Mouse (Mus musculus) hindbrain, embryonic 13.5 days (tissue): ENCODE results near the gene Zbtb42. TPM values are rescaled to one million over a fixed set of nuclear protein-coding genes. Genes with fewer than 3 reads are reported as not detected.

Source experiments
- ATAC-seq: fragments of 200-750 bp; cut with Nextera tagmentation; 2 replicates; pipeline ENCODE4 v1.8.0; 2017; ENCODE audit warnings: moderate TSS enrichment; ENCODE audit not compliant: low FRiP score
- H3K27ac ChIP-seq: fragments of 300-500 bp; sonication (generic); 2 replicates; pipeline ENCODE4 v1.5.1; 2015; ENCODE audit warnings: inconsistent platforms, mild to moderate bottlenecking, moderate library complexity
- H3K27me3 ChIP-seq: fragments of 300-500 bp; sonication (generic); 2 replicates; pipeline ENCODE4 v1.6.1; 2015; ENCODE audit warnings: mild to moderate bottlenecking, inconsistent platforms
- H3K36me3 ChIP-seq: fragments of 300-500 bp; sonication (generic); 2 replicates; pipeline ENCODE4 v1.6.1; 2015; ENCODE audit warnings: mild to moderate bottlenecking, inconsistent platforms
- H3K4me1 ChIP-seq: fragments of 300-500 bp; sonication (generic); replicated peaks from 2 replicates; pipeline ENCODE4 v1.6.1; 2015; ENCODE audit warnings: inconsistent platforms
- H3K4me2 ChIP-seq: fragments of 300-500 bp; sonication (generic); 2 replicates; pipeline ENCODE4 v1.6.1; 2015; ENCODE audit warnings: inconsistent platforms, mild to moderate bottlenecking, moderate library complexity
- H3K4me3 ChIP-seq: fragments of 300-500 bp; sonication (generic); 2 replicates; pipeline ENCODE4 v1.5.1; 2015; ENCODE audit warnings: mild to moderate bottlenecking, inconsistent platforms
- H3K9ac ChIP-seq: fragments of 300-500 bp; sonication (generic); 2 replicates; pipeline ENCODE4 v1.6.1; 2015; ENCODE audit warnings: mild to moderate bottlenecking, inconsistent platforms
- H3K9me3 ChIP-seq: fragments of 300-500 bp; sonication (generic); 2 replicates; pipeline ENCODE4 v1.6.1; 2016; ENCODE audit warnings: inconsistent platforms
- WGBS: fragments of 180-500 bp; shearing (Covaris S2); methylation state at CpG from one replicate; pipeline ENCODE4 v1.1.7; 2015; 5-methylcytosine and 5-hydroxymethylcytosine counted together
- polyA plus RNA-seq: library from polyadenylated mRNA; unstranded; fragments of >200 nt; fragmentation: Nextera tagmentation; extraction: Ambion mirVana; gene quantifications from 2 replicates; pipeline ENCODE4 v1.2.1, GENCODE M21; 2015

Zbtb42 gene
- polyA plus RNA-seq, 1 experiment from 2014 or later: 4.6 TPM

- Histone ChIP-seq H3K36me3 (peaks cover 58% of the 10 kb centered on the region), H3K4me1 (peaks cover 100% of the 10 kb centered on the region), H3K4me3 (0 out of 2 replicates have a peak overlapping the region, but pooled peaks have one; percentile 3), H3K9me3 (no peaks in the 10 kb centered on the region), H3K27me3 (no peaks in the 10 kb centered on the region), H3K27ac (peak overlapping the region; percentile 95), H3K9ac (peak overlapping the region; percentile 66), H3K4me2 (peak overlapping the region; percentile 40)
- peak; percentile 34 for ATAC-seq
- WGBS: 30% methylated on average over 12 of the region's 12 CpGs
Measured at GRCm38 (mm10) chr12:112663716-112664115, 14.9 kb upstream of the Zbtb42 start.

GRCm38 (mm10) chr12:112664124-112664523 is 14.5 kb upstream of the Zbtb42 start:
- Histone ChIP-seq H3K36me3 (peaks cover 58% of the 10 kb centered on the region), H3K27ac (peak overlapping the region; percentile 95), H3K4me3 (0 out of 2 replicates have a peak overlapping the region, but pooled peaks have one; percentile 3), H3K9me3 (no peaks in the 10 kb centered on the region), H3K9ac (peak overlapping the region; percentile 66), H3K4me1 (peaks cover 100% of the 10 kb centered on the region), H3K27me3 (no peaks in the 10 kb centered on the region), H3K4me2 (peak overlapping the region; percentile 40)
- WGBS: 21% methylated on average over 2 of the region's 2 CpGs
- ATAC-seq: peak; percentile 33

- Histone ChIP-seq H3K9ac (peak overlapping the region; percentile 44), H3K27me3 (no peaks in the 10 kb centered on the region), H3K4me3 (no peak overlapping the region), H3K27ac (peak overlapping the region; percentile 95), H3K4me2 (peak overlapping the region; percentile 34), H3K4me1 (peaks cover 100% of the 10 kb centered on the region), H3K36me3 (peaks cover 58% of the 10 kb centered on the region), H3K9me3 (no peaks in the 10 kb centered on the region)
- no peak for ATAC-seq
- 37% methylated on average over 5 of the region's 5 CpGs for WGBS
Measured at GRCm38 (mm10) chr12:112664656-112665055, 14.0 kb upstream of the Zbtb42 start.

GRCm38 (mm10) chr12:112665445-112665844 is 13.2 kb upstream of the Zbtb42 start:
- peak overlapping the region; percentile 95 for H3K27ac ChIP-seq
- H3K4me2 ChIP-seq: peak overlapping the region; percentile 34
- ATAC-seq: 0 out of 2 replicates have a peak, but pooled peaks have one; percentile 8
- no peaks in the 10 kb centered on the region for H3K27me3 ChIP-seq
- no peak overlapping the region for H3K4me3 ChIP-seq
- peaks cover 100% of the 10 kb centered on the region for H3K4me1 ChIP-seq
- H3K36me3 ChIP-seq: peaks cover 58% of the 10 kb centered on the region
- peak overlapping the region; percentile 58 for H3K9ac ChIP-seq
- no peaks in the 10 kb centered on the region for H3K9me3 ChIP-seq
- 22% methylated on average over 18 of the region's 18 CpGs for WGBS

GRCm38 (mm10) chr12:112665881-112666544 is 12.6 kb upstream of the Zbtb42 start:
- Histone ChIP-seq H3K9ac (peak overlapping the region; percentile 58), H3K4me3 (no peak overlapping the region), H3K27me3 (no peaks in the 10 kb centered on the region), H3K27ac (peak overlapping the region; percentile 95), H3K4me1 (peaks cover 100% of the 10 kb centered on the region), H3K4me2 (no peak overlapping the region; the same call in 1 of the 2 replicates), H3K36me3 (peaks cover 58% of the 10 kb centered on the region), H3K9me3 (no peaks in the 10 kb centered on the region)
- 86% methylated on average over 9 of the region's 9 CpGs for WGBS
- ATAC-seq: no peak

- ATAC-seq: no peak
- Histone ChIP-seq H3K4me1 (peaks cover 100% of the 10 kb centered on the region), H3K9ac (peak overlapping the region; percentile 58), H3K4me3 (no peak overlapping the region), H3K36me3 (peaks cover 49% of the 10 kb centered on the region), H3K9me3 (no peaks in the 10 kb centered on the region), H3K4me2 (no peak overlapping the region), H3K27me3 (no peaks in the 10 kb centered on the region), H3K27ac (peak overlapping the region; percentile 95)
- 83% methylated on average over 10 of the region's 10 CpGs for WGBS
Measured at GRCm38 (mm10) chr12:112667619-112668297, 10.9 kb upstream of the Zbtb42 start.

GRCm38 (mm10) chr12:112670718-112671393 is 7.8 kb upstream of the Zbtb42 start:
- ATAC-seq: no peak
- peak overlapping the region; percentile 96; the same call in 1 of the 2 replicates for H3K27ac ChIP-seq
- H3K9me3 ChIP-seq: no peaks in the 10 kb centered on the region
- peak overlapping the region; percentile 93 for H3K4me2 ChIP-seq
- WGBS: 49% methylated on average over 9 of the region's 9 CpGs
- H3K36me3 ChIP-seq: peaks cover 46% of the 10 kb centered on the region
- peak overlapping the region; percentile 100; the same call in 1 of the 2 replicates for H3K9ac ChIP-seq
- H3K4me1 ChIP-seq: peaks cover 90% of the 10 kb centered on the region
- H3K4me3 ChIP-seq: peak overlapping the region; percentile 97; the same call in 1 of the 2 replicates
- H3K27me3 ChIP-seq: no peaks in the 10 kb centered on the region

GRCm38 (mm10) chr12:112671891-112672290 is 6.7 kb upstream of the Zbtb42 start:
- Histone ChIP-seq H3K4me3 (peak overlapping the region; percentile 97), H3K27me3 (no peaks in the 10 kb centered on the region), H3K4me2 (peak overlapping the region; percentile 93), H3K36me3 (peaks cover 43% of the 10 kb centered on the region), H3K9me3 (no peaks in the 10 kb centered on the region), H3K9ac (peak overlapping the region; percentile 100), H3K27ac (peak overlapping the region; percentile 96), H3K4me1 (peaks cover 84% of the 10 kb centered on the region)
- WGBS: 85% methylated on average over 7 of the region's 7 CpGs
- ATAC-seq: no peak

- H3K9ac ChIP-seq: peak overlapping the region; percentile 100
- H3K27me3 ChIP-seq: peaks cover 10% of the 10 kb centered on the region
- peak overlapping the region; percentile 93 for H3K4me2 ChIP-seq
- peak overlapping the region; percentile 97 for H3K4me3 ChIP-seq
- peaks cover 83% of the 10 kb centered on the region for H3K4me1 ChIP-seq
- peak; percentile 18 for ATAC-seq
- no peaks in the 10 kb centered on the region for H3K9me3 ChIP-seq
- peak overlapping the region; percentile 96 for H3K27ac ChIP-seq
- peaks cover 35% of the 10 kb centered on the region for H3K36me3 ChIP-seq
- WGBS: 3% methylated on average over 21 of the region's 21 CpGs
Measured at GRCm38 (mm10) chr12:112672744-112673575, 5.7 kb upstream of the Zbtb42 start.

- 0% methylated on average over 52 of the region's 68 CpGs for WGBS
- Histone ChIP-seq H3K27ac (peak overlapping the region; percentile 96), H3K4me3 (peak overlapping the region; percentile 97), H3K9ac (peak overlapping the region; percentile 100), H3K36me3 (peaks cover 28% of the 10 kb centered on the region), H3K4me2 (peak overlapping the region; percentile 93), H3K27me3 (peaks cover 17% of the 10 kb centered on the region), H3K9me3 (no peaks in the 10 kb centered on the region), H3K4me1 (peaks cover 83% of the 10 kb centered on the region)
- peak; percentile 0; the same call in 1 of the 2 replicates for ATAC-seq
Measured at GRCm38 (mm10) chr12:112673576-112674091, 5.0 kb upstream of the Zbtb42 start.
